Mouse (Mus musculus): Measurements from ENCODE around the gene Nefh. TPM values are rescaled to one million over a fixed set of nuclear protein-coding genes. Genes with fewer than 3 reads are reported as not detected.
A peak's percentile ranks its signal among the peaks of the same experiment; 100 is the strongest.

Nefh gene
- polyA plus RNA-seq (2012; rRNA removed) = 0.08 and 0.16 TPM in 2 replicates
- polyA plus RNA-seq (2014; fragmentation: Nextera tagmentation; extraction: Ambion mirVana) = 0.22 and 0.29 TPM in 2 replicates

DNA sequence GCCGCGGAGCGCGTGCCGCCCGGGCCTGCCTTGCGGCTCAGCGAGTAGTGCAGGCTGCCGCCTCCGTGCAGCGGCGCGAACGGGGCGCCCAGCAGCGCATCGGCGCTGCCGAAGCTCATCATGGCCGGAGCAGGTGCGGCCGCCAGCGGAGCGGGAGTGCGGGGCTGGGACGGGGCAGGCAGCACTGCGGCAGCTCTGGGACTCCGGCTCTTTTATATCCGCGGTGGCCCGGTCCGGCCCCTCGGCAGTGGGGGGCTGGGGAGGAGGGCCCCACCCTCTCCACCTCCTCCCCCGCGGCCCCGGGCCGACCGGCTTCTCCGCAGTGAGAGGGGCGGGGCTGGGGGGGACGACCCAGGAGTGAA, at the start of gene Nefh:
TSS of gene Nefh (minus strand) at position 252 of the 362 bp plus-strand sequence.
- Histone ChIP-seq H3K9ac (replicated peaks) (no peak within 1 kb of the TSS), H3K27ac (no peak within 1 kb of the TSS), H3K4me3 (ENCODE audit: insufficient read depth in 1 of 2, low read depth in 2 of 2, low read length in 2 of 2) (peak within 1 kb of the TSS; percentile 7 to 44; a peak in 3 of 4 replicates), H3K4me2 (ENCODE audit: low read depth) (peak within 1 kb of the TSS; percentile 57), H3K9me3 (ENCODE audit: control insufficient read depth, low read length) (no peaks in the 10 kb centered on the region), H3K27me3 (ENCODE audit: control insufficient read depth, insufficient read depth, low read length) (peaks cover 68% of the 10 kb centered on the region), H3K4me1 (replicated peaks; ENCODE audit: control insufficient read depth in 2 of 2, insufficient read depth in 2 of 2, low read length in 1 of 2) (no peaks in the 10 kb centered on the region), H3K36me3 (replicated peaks; ENCODE audit: control insufficient read depth, insufficient read depth, low read depth) (no peaks in the 10 kb centered on the region)
- WGBS (ENCODE audit: insufficient replicate concordance) = 2% methylated on average over 40 of the region's 41 CpGs
- DNase-seq (ENCODE audit: low read depth in 3 of 3, low spot score in 3 of 3) (no peak), ATAC-seq (ENCODE audit: insufficient read depth) (no peak)
- TF ChIP-seq EP300 (IDR thresholded peaks at IDR 0.05; ENCODE audit: low read depth) (no peak), CTCF (IDR thresholded peaks at IDR 0.05; ENCODE audit: low read depth) (no peak)

- no peak for DNase-seq (ENCODE audit: low read depth in 3 of 3, low spot score in 3 of 3)
- ATAC-seq (ENCODE audit: insufficient read depth) = no peak
- WGBS (ENCODE audit: insufficient replicate concordance) = 70% methylated on average over 5 of the region's 5 CpGs
- no peak overlapping the region for H3K27ac ChIP-seq
- no peak for TF ChIP-seq CTCF (IDR thresholded peaks at IDR 0.05; ENCODE audit: low read depth)
- no peak overlapping the region for H3K4me2 ChIP-seq (ENCODE audit: low read depth)
- no peaks in the 10 kb centered on the region for H3K27me3 ChIP-seq (ENCODE audit: control insufficient read depth, insufficient read depth, low read length)
- peaks cover 15% of the 10 kb centered on the region for H3K36me3 ChIP-seq (replicated peaks; ENCODE audit: control insufficient read depth, insufficient read depth, low read depth)
- H3K4me3 ChIP-seq (ENCODE audit: insufficient read depth in 1 of 2, low read depth in 2 of 2, low read length in 2 of 2) = no peak overlapping the region
- H3K4me1 ChIP-seq (replicated peaks; ENCODE audit: control insufficient read depth in 2 of 2, insufficient read depth in 2 of 2, low read length in 1 of 2) = peaks cover 0 to 12% of the 10 kb centered on the region in 2 experiments
- no peak overlapping the region for H3K9ac ChIP-seq (replicated peaks)
- H3K9me3 ChIP-seq (ENCODE audit: control insufficient read depth, low read length) = no peaks in the 10 kb centered on the region
Measured at GRCm38 (mm10) chr11:4996621-4997199, 48.8 kb upstream of the Nefh start.

GRCm38 (mm10) chr11:4995676-4996075, 47.8 kb upstream of the Nefh start:
- Histone ChIP-seq H3K9ac (replicated peaks) (no peak overlapping the region), H3K4me1 (replicated peaks; ENCODE audit: control insufficient read depth in 2 of 2, insufficient read depth in 2 of 2, low read length in 1 of 2) (peaks cover 4 to 11% of the 10 kb centered on the region in 2 experiments), H3K36me3 (replicated peaks; ENCODE audit: control insufficient read depth, insufficient read depth, low read depth) (peaks cover 10% of the 10 kb centered on the region; the same call in 1 of the 2 replicates), H3K4me2 (ENCODE audit: low read depth) (no peak overlapping the region), H3K27me3 (ENCODE audit: control insufficient read depth, insufficient read depth, low read length) (no peaks in the 10 kb centered on the region), H3K27ac (no peak overlapping the region), H3K9me3 (ENCODE audit: control insufficient read depth, low read length) (no peaks in the 10 kb centered on the region), H3K4me3 (ENCODE audit: insufficient read depth in 1 of 2, low read depth in 2 of 2, low read length in 2 of 2) (no peak overlapping the region)
- DNase-seq (ENCODE audit: low read depth in 3 of 3, low spot score in 3 of 3) (no peak), ATAC-seq (ENCODE audit: insufficient read depth) (no peak)
- TF ChIP-seq CTCF (IDR thresholded peaks at IDR 0.05; ENCODE audit: low read depth) = no peak
- TF ChIP-seq EP300 (IDR thresholded peaks at IDR 0.05; ENCODE audit: low read depth) = no peak
- 84% methylated on average over 3 of the region's 3 CpGs for WGBS (ENCODE audit: insufficient replicate concordance)

DNA sequence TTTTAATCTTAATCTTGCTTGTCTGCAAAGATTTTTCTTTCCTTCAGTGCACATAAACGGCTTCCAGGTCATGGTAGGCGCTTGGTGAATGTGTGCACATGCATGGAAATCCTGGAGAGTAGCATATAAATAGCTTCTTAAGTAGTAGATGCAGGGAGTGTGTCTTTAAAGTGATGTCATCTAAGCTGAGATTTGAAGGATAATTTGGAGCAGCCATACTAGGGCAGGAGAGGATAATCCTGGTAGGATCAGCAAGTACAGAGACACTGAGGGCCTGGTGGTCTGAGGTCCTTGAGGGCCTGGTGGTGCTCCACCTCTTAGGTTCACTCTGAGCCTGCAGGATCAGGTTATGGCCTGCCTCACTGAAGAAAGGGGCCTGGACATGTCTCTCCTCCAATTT, 44.6 kb upstream of the Nefh start:
- TF ChIP-seq CTCF (IDR thresholded peaks at IDR 0.05; ENCODE audit: low read depth) (no peak), EP300 (IDR thresholded peaks at IDR 0.05; ENCODE audit: low read depth) (no peak)
- peaks cover 9% of the 10 kb centered on the region for H3K36me3 ChIP-seq (replicated peaks; ENCODE audit: control insufficient read depth, insufficient read depth, low read depth)

DNA sequence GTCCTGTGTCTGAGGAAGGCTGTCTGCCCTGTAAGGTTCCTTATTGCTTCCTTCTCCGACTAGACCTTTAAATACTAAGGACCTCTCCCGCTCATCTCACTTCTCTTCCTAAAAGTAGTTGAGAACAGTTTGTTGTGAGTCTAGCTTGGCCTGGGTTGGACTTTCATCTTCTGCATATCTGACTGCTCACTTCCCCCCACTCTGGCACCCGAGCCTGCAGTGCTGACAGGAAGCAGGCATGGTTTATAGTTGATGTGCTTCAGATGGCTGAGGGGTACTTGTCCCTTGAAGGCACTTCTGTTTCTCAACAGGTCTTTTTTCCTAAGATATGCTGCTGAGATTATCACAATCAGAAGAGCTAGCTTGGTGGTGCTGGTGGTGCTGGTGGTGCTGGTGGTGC, 41.3 kb upstream of the Nefh start:
- TF ChIP-seq CTCF (IDR thresholded peaks at IDR 0.05; ENCODE audit: low read depth) = no peak
- TF ChIP-seq EP300 (IDR thresholded peaks at IDR 0.05; ENCODE audit: low read depth) = no peak
- Histone ChIP-seq H3K4me2 (ENCODE audit: low read depth) (peak overlapping the region; percentile 89), H3K9ac (replicated peaks) (no peak overlapping the region; the same call in 1 of the 2 replicates), H3K27ac (peak overlapping the region; percentile 9; the same call in 1 of the 2 replicates), H3K27me3 (ENCODE audit: control insufficient read depth, insufficient read depth, low read length) (no peaks in the 10 kb centered on the region), H3K4me1 (replicated peaks; ENCODE audit: control insufficient read depth in 2 of 2, insufficient read depth in 2 of 2, low read length in 1 of 2) (peaks cover 19 to 42% of the 10 kb centered on the region in 2 experiments), H3K9me3 (ENCODE audit: control insufficient read depth, low read length) (no peaks in the 10 kb centered on the region), H3K4me3 (ENCODE audit: insufficient read depth in 1 of 2, low read depth in 2 of 2, low read length in 2 of 2) (no peak overlapping the region), H3K36me3 (replicated peaks; ENCODE audit: control insufficient read depth, insufficient read depth, low read depth) (peaks cover 9% of the 10 kb centered on the region)
- 28% methylated on average over 3 of the region's 3 CpGs for WGBS (ENCODE audit: insufficient replicate concordance)
- DNase-seq (ENCODE audit: low read depth in 3 of 3, low spot score in 3 of 3) (no peak), ATAC-seq (ENCODE audit: insufficient read depth) (no peak)

More for the DNA sequence above, 44.6 kb upstream of the Nefh start:
- H3K27ac ChIP-seq = no peak overlapping the region
- H3K9me3 ChIP-seq (ENCODE audit: control insufficient read depth, low read length) = no peaks in the 10 kb centered on the region
- no peak for ATAC-seq (ENCODE audit: insufficient read depth)
- peaks cover 15 to 29% of the 10 kb centered on the region in 2 experiments for H3K4me1 ChIP-seq (replicated peaks; ENCODE audit: control insufficient read depth in 2 of 2, insufficient read depth in 2 of 2, low read length in 1 of 2)
- H3K9ac ChIP-seq (replicated peaks) = no peak overlapping the region
- no peaks in the 10 kb centered on the region for H3K27me3 ChIP-seq (ENCODE audit: control insufficient read depth, insufficient read depth, low read length)
- 74% methylated on average over 2 of the region's 2 CpGs for WGBS (ENCODE audit: insufficient replicate concordance)
- DNase-seq (ENCODE audit: low read depth in 3 of 3, low spot score in 3 of 3) = no peak
- no peak overlapping the region for H3K4me3 ChIP-seq (ENCODE audit: insufficient read depth in 1 of 2, low read depth in 2 of 2, low read length in 2 of 2)
- no peak overlapping the region for H3K4me2 ChIP-seq (ENCODE audit: low read depth)
